Mouse (Mus musculus): ENCODE data around the gene 9130213A22Rik.

DNA sequence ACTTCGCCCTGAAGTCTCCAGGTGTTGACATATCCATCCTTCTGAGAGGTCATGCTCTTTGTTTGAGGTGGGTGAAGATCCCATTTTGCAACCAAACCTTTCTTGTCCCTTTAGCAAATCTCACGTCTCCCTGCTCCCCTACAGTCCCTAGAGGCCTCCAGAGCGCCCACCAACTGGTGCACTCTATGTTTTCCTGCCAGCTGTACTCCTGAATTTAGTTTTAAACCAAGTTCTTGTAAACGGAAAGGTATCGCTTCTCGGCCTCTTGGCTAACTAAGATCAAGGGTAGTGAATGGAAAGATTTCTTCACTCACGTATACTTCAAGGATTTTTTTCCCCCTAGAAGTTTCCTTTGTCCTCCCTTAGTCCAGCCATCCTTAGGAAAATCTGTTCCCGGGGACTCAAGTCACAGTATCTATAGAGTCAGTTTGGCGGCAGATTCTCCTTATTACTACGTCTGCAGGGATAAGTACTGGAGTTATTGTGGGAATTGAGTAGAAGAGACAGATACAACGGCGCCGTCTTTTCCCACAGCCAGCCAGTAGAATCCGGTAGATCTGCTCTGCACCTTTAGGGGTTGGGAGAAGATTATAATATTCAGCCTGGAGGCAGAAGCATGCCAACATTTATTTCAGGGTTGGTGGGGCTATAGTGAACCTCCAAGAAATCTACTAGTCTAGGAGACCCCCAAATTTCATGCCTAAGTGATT, 2.8 kb downstream of the 9130213A22Rik start:
- no peak for TF ChIP-seq POLR2A (IDR thresholded peaks at IDR 0.05; ENCODE audit: control insufficient read depth in 1 of 2, insufficient read depth in 1 of 2, low read depth in 1 of 2, low read length in 2 of 2, poor library complexity in 1 of 2)
- no peak for TF ChIP-seq CTCF (IDR thresholded peaks at IDR 0.05 in 2 of 3, conservative IDR thresholded peaks at IDR 0.05 in 1 of 3; ENCODE audit: control insufficient read depth in 1 of 3, insufficient read depth in 1 of 3, low read depth in 2 of 3, low read length in 3 of 3, poor library complexity in 1 of 3, severe bottlenecking in 1 of 3)
- no peak for TF ChIP-seq ZKSCAN1 (IDR thresholded peaks at IDR 0.05; ENCODE audit: low read depth, low read length)
- no peak for TF ChIP-seq CHD2 (IDR thresholded peaks at IDR 0.05; ENCODE audit: low read length)
- TF ChIP-seq MAZ (IDR thresholded peaks at IDR 0.05; ENCODE audit: low read depth, low read length), result no peak
- no peak for TF ChIP-seq POLR2AphosphoS5 (IDR thresholded peaks at IDR 0.05; ENCODE audit: borderline replicate concordance, low read depth, low read length)
- no peak for TF ChIP-seq GABPA (IDR thresholded peaks at IDR 0.05; ENCODE audit: low read depth, low read length)
- TF ChIP-seq ZMIZ1 (IDR thresholded peaks at IDR 0.05; ENCODE audit: low read depth, low read length), result no peak
- TF ChIP-seq TCF12 (IDR thresholded peaks at IDR 0.05; ENCODE audit: low read depth, low read length), result no peak
- TF ChIP-seq MAX (IDR thresholded peaks at IDR 0.05; ENCODE audit: low read length), result no peak
- peak; percentile 17; the same call in 1 of the 2 replicates for TF ChIP-seq MXI1 (IDR thresholded peaks at IDR 0.05; ENCODE audit: low read depth, low read length)
- no peak for TF ChIP-seq KAT2A (conservative IDR thresholded peaks at IDR 0.05; ENCODE audit: low read depth, low read length)

All from MEL (cell line).